Mouse (Mus musculus): ENCODE data around the gene Kcnq1.

Kcnq1 gene

DNA sequence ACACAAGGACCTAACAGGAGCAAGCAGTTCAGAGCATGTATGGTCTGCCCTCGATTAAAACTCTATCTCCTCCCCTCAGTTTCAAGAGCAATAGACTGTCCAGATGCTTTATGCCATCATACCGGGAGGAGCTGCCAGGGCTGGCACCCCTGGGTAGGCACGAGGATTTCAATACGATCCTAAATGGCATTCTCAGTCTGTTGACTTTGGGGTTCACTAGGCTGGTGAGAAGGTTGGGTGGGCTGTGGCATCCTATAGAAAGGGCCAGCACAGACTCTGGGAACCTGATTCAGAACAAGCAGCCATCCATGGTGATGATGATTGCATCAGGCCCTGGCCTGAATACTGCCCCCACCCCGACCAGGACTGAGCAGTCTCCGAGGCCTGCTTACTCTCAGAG lies 79.3 kb downstream of the Kcnq1 start:
- DNase-seq (ENCODE audit: low spot score) = no peak

DNA sequence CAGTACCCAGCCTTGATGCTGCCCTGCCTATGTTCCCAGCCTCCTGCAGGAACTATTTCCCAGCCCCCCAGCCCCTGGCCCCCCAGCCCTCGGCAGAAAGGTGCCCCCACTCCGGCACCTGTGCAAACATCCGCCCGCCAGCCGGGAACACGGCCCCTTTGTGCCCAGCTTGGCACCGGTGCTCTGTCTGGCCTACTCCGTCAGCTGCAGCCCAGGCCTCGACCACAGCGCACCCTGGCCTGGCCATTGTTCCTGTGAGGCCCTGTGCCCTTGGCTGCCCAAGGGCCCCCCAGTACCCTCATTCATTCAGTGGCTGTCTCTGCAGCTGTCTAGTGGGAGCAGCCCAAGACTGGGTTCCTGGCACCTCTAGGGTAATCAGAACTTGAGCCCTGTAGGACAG lies 80.2 kb downstream of the Kcnq1 start:
- DNase-seq (ENCODE audit: low spot score) = no peak

DNA sequence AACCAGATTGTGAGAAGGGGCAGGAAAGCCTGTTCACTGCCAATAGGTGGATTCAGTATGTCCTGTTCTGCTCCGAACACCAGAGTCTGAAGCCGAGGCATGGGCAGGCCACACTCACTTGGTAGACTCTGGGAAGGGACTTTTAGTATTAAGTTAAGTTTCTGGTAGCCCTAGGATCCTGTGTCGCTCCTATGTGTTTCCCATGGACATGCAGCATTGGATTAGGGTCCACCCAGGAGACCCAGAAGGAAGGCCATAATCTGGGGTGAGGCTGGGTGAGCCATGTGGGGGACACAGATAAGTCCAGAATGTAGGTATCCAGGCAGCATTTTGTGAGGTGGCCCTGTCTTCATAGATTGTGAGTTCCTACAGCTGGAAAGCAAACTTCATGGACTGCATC lies 81.0 kb downstream of the Kcnq1 start:
- no peak for DNase-seq (ENCODE audit: low spot score)

- DNase-seq (ENCODE audit: low spot score) = peak; percentile 18
Measured at GRCm38 (mm10) chr7:143188589-143188988, 82.4 kb downstream of the Kcnq1 start.

GRCm38 (mm10) chr7:143189965-143190722 lies 84.0 kb downstream of the Kcnq1 start:
- DNase-seq (ENCODE audit: low spot score) = no peak

GRCm38 (mm10) chr7:143190911-143191310 lies 84.7 kb downstream of the Kcnq1 start:
- DNase-seq (ENCODE audit: low spot score) = no peak

DNA sequence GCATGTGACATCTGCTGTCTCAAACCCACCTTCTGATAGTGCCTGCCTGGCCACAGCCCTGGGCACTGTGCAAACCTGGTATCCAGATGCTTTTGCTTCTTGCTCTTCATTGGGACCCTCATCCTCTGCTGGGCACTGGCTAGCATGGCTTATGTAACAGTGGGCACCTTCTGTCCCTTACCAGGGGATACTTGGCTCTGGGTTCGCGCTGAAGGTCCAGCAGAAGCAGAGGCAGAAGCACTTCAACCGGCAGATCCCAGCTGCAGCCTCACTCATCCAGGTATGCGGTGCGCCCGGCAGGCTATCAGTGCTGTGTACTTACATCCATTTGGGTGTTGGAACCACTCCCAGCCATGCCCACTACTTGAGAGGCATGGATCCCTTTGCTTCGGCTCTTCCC lies 86.2 kb downstream of the Kcnq1 start:
- no peak for DNase-seq (ENCODE audit: low spot score)

DNA sequence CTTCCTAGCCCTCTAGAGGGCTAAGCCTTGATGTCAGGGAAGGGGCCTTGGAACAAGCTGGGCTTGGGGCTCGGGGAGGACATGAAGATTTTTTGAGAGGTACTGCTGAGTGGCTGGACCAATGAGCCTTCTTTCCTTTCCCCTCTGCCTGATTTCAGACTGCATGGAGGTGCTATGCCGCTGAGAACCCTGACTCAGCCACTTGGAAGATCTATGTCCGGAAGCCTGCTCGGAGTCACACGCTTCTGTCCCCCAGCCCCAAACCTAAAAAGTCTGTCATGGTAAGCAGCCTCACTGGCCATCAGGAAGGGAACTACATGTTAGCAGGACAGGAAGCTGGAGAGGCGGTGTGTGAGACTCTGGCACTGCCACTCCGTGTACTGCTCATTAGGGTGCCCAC lies 87.9 kb downstream of the Kcnq1 start:
- DNase-seq (ENCODE audit: low spot score) = no peak

- no peak for DNase-seq (ENCODE audit: low spot score)
Measured at GRCm38 (mm10) chr7:143197951-143198440, 91.8 kb downstream of the Kcnq1 start.

DNA sequence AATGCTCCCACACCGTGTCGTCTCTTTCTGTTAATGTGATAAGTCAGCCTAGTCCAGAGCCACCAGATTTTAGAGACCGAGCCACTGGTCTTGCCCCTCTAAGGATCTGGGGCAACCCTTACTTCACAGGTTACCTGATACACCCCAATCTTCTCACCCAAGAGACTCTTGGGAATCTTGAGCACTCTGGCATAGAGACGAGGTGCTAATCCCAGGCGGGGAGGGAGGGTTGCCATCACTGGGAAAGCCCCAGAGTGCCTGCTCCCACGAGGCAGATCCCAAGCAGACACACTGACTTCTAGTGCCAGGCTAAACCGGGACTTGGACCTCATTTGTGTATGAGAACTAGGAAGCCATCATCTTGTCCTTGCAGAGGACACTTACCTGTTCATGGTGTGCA lies 92.3 kb downstream of the Kcnq1 start:
- DNase-seq (ENCODE audit: low spot score) = no peak

DNA sequence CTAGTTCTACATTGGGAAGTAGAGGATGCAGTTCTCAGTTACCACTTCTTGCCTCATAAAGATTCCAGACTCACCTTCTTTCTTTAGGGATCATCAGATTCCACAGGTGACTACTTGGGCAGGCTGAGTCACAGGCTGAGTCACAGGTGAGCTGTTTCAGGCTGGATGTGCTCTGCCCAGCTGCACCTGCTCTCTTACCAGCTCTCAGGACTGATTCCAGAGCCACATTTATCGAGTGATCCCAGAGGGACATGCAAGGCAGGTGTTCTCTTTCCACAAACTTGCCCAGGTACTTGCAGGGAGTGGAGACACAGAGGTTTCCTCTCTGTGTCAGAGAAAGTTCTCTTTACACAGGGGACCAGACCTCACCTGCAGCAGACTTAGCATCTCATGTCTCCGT lies 95.1 kb downstream of the Kcnq1 start:
- DNase-seq (ENCODE audit: low spot score) = no peak

- DNase-seq (ENCODE audit: low spot score) = no peak
Measured at GRCm38 (mm10) chr7:143203897-143204296, 97.7 kb downstream of the Kcnq1 start.

DNA sequence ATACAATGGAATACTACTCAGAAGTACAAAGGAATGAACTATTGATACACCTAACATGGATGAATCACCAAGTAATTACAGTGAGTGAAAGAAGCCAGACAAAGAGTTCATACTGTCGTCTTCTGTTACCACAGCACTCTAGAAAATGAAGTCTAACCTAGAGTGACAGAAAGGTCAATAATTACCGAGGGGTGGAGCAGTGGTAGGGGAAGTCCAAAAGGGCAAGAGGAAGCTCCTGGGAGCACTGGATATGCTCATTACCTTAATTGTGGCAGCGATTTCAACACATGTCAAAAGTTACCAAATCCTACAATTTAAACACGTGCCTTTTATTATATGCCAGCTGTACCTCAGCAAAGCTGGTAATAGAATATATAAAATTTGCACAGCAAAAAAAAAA lies 100.9 kb downstream of the Kcnq1 start:
- DNase-seq (ENCODE audit: low spot score) = no peak

DNA sequence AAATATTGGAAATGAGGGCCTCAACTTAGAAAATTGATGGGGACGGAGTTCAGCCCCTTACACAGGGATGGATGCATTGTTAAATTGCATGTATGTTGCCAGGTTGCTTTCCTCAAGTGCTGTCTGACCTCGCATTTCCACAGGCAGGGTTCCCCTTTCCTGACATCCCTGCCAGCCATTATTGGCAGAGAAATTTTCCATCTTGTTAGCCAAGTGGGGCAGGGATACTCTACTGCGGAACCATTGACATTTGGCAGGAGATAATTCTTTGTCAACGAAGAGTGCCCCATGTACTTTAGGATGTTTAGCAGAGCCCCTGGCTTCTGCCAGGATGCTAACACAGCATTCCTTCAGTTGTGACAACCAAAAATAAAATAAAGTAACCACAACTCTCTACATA lies 104.6 kb downstream of the Kcnq1 start:
- DNase-seq (ENCODE audit: low spot score) = no peak

GRCm38 (mm10) chr7:143251206-143251605 lies 145.0 kb downstream of the Kcnq1 start:
- no peak for DNase-seq (ENCODE audit: low spot score)

DNA sequence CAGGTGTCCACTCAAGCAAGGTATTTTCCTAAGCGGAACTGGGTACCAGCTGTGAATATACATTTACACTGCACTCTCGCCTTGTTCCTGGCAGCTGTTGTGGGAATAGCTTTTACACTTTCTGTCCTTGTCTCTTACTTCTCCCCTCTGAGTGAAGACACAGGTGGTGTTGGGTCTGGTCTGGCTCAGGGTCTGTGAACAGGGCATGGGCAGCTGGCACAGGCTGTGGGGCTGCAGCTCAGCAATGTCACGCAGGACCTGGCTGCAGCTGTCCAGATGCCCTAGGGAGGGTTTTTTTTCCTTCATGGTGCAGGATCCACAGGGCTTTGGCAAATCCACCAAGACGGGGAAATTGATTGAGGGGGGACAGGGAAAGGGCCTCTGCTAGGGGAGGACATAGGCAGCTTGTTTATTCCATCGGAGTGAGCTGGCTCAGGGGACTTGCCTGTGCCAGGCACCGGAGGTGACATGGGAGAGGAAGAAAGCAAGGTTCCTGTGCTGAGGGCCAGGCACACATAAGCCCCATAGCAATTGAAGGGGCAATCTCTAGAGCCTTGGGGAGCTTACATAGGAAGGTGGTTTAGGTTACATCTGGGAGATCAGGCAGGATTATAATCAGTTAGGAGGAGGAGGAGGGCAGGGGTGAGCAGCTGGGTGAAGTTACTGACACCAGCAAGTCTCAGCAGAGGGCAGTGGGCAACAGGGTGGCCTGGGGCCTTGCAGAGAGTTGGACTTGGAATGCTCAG lies 147.1 kb downstream of the Kcnq1 start:
- DNase-seq (ENCODE audit: low spot score) = no peak

GRCm38 (mm10) chr7:143254901-143255300 lies 148.7 kb downstream of the Kcnq1 start:
- no peak for DNase-seq (ENCODE audit: low spot score)

- peak; percentile 0 for DNase-seq (ENCODE audit: low spot score)
Measured at GRCm38 (mm10) chr7:143261246-143261645, 155.1 kb downstream of the Kcnq1 start.

GRCm38 (mm10) chr7:143263557-143263956 lies 157.4 kb downstream of the Kcnq1 start:
- peak; percentile 1 for DNase-seq (ENCODE audit: low spot score)

DNA sequence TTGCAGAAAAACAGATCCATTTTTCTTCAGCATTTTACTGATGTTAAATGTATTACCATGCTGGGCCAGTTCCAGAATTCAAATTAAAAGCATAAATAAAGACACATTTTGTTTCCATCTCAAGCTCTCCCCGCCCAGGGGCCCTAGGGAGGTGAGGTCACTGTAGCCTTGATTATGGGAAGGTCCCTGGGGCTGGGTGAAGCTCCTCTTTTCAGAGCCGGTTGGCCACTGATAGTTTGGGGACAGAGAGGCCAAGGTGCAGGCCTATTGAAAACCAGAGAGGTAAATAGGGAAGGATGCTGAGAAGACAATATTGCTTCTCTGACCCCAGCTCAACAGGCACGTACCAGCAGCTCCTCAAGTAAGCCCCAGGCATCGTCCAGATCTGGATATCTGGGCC lies 157.8 kb downstream of the Kcnq1 start:
- peak; percentile 2 for DNase-seq (ENCODE audit: low spot score)

DNA sequence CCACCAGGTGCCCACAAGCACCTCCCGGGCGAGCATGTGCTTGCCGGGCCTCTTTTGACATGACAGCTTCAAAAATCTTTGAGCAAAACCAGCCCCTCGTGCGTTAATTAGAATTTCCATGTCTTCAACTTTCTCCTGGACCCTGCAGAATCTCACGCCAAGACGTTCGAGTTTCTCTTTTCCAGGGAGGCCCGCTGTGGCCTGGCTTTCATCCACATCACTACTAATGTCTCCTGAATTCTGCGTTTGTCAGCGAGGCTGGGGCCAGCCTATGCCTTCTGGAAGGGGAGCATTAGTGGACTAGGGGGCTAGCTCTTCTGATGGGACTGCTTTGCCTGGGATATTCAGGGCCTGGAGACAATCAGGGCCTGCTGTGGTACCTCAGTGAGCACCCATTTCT lies 159.2 kb downstream of the Kcnq1 start:
- peak; percentile 3 for DNase-seq (ENCODE audit: low spot score)

DNA sequence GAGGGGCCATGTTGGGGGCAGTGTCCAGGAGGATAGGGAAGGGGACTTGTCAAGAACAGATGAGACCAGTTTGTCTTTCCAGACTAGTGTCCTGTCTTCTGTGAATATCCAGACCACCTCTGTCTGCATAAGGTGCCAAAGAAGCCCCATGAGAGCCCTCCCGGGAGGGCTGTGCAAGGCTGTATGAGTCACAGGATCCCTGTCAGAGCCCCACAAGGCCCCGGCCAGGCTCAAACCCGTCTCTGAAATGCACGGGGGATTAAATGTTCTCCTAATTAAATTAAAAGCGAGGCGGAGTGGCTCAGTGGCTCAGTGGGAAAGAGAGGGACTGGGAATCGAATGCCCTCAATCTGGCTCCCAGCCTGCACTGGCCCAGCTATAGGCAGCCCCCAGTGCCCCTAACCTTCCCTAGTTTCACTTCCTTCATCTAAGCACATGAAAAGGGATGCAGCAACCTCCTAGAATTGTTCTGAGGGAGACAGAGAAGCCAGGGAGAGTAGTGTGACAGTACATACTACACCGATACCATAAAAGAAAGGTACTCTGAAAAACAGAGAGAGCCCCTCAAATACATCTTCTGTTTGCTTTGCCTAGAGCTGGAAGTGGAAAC lies 159.8 kb downstream of the Kcnq1 start:
- DNase-seq (ENCODE audit: low spot score) = peak; percentile 2

- no peak for DNase-seq (ENCODE audit: low spot score)
Measured at GRCm38 (mm10) chr7:143273747-143274146, 167.6 kb downstream of the Kcnq1 start.
